Mouse (Mus musculus): Measurements from ENCODE around the gene Shank2. TPM values are rescaled to one million over a fixed set of nuclear protein-coding genes. Genes with fewer than 3 reads are reported as not detected.

Gene Shank2
- total RNA-seq, 2 experiments from 2014 or later, result not detected

DNA sequence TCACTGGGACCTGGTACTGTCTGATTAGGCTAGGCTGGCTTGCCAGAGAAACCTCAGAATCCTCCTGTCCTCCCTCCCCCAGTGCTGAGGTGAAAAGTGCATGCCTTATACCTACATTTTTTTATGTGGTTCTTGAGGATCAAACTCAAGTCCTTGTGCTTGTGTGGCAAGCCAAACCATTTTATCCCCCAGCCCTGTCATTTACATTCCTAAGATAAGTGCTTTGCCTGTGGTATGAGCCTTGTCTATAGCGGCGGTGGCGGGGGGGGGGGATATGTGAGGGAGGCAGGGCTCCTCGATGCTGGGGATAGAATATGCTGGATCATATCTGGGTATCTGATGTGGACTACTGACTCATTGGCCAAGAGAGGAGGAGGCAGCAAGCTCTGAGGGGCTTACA, 151.4 kb downstream of the Shank2 start:
- no peak for ATAC-seq (replicated peaks; ENCODE audit: low FRiP score, poor library complexity, severe bottlenecking)

- no peak for ATAC-seq (replicated peaks; ENCODE audit: low FRiP score, poor library complexity, severe bottlenecking)
Observed at GRCm38 (mm10) chr7:144153682-144154081, 152.0 kb downstream of the Shank2 start.

- no peak for ATAC-seq (replicated peaks; ENCODE audit: low FRiP score, poor library complexity, severe bottlenecking)
Observed at GRCm38 (mm10) chr7:144157936-144158335, 156.2 kb downstream of the Shank2 start.

- ATAC-seq (replicated peaks; ENCODE audit: low FRiP score, poor library complexity, severe bottlenecking), result no peak
Observed at GRCm38 (mm10) chr7:144159556-144159955, 157.8 kb downstream of the Shank2 start.

DNA sequence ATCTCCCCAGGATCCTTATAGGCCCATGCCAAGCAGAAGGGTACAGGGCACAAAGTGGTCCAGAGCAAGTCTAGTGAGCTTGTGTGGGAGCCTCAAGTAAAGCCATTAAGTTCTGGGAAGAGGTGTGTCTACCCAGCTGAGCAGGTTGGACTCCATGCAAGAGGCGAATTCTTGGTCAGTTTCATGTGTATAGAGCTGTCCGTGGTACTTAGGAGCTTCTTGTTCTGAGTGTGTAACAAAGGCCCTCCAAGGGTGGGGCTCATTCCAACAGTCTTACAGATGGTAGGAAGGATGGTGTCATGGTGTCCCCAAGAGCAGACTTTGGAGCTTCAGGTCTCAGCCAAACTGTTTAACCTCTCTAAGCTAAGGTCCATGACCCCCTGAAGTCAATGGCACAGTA, 158.3 kb downstream of the Shank2 start:
- ATAC-seq (replicated peaks; ENCODE audit: low FRiP score, poor library complexity, severe bottlenecking), result no peak

DNA sequence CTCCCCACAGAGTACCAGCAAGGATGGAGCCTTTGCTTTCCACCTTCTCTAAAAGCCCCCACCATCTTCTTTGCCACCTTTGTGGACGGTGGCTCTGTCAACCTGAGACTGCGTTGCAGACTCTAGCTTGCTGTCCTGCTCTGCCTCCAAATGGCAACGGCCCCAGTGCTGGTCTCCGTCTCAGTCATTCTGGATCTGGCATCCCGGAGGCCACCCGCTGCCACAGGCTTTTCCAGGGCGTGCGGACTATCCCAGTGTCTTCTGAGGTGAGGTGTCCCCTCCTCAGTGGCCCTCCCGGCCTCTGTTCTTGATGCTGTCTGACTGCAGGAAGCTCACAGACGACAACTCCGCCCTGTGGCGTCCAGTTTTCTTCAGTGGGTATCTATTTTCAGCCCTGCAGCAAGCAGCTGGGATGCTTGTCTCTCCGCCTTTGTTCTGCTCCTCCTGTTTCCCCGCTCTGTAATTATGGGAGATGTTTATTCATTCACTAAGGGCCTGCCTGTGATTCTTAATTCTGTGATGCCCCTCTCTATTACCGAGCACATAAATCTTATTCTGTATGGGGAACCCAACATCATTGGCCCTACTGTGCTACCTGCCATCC, 159.0 kb downstream of the Shank2 start:
- no peak for ATAC-seq (replicated peaks; ENCODE audit: low FRiP score, poor library complexity, severe bottlenecking)

- no peak for ATAC-seq (replicated peaks; ENCODE audit: low FRiP score, poor library complexity, severe bottlenecking)
Observed at GRCm38 (mm10) chr7:144170272-144170671, 168.5 kb downstream of the Shank2 start.

GRCm38 (mm10) chr7:144170686-144171085, 169.0 kb downstream of the Shank2 start:
- ATAC-seq (replicated peaks; ENCODE audit: low FRiP score, poor library complexity, severe bottlenecking), result no peak

- ATAC-seq (replicated peaks; ENCODE audit: low FRiP score, poor library complexity, severe bottlenecking), result no peak
Observed at GRCm38 (mm10) chr7:144173869-144174268, 172.1 kb downstream of the Shank2 start.

- no peak for ATAC-seq (replicated peaks; ENCODE audit: low FRiP score, poor library complexity, severe bottlenecking)
Observed at GRCm38 (mm10) chr7:144174329-144174728, 172.6 kb downstream of the Shank2 start.

GRCm38 (mm10) chr7:144175025-144175424, 173.3 kb downstream of the Shank2 start:
- ATAC-seq (replicated peaks; ENCODE audit: low FRiP score, poor library complexity, severe bottlenecking), result no peak

DNA sequence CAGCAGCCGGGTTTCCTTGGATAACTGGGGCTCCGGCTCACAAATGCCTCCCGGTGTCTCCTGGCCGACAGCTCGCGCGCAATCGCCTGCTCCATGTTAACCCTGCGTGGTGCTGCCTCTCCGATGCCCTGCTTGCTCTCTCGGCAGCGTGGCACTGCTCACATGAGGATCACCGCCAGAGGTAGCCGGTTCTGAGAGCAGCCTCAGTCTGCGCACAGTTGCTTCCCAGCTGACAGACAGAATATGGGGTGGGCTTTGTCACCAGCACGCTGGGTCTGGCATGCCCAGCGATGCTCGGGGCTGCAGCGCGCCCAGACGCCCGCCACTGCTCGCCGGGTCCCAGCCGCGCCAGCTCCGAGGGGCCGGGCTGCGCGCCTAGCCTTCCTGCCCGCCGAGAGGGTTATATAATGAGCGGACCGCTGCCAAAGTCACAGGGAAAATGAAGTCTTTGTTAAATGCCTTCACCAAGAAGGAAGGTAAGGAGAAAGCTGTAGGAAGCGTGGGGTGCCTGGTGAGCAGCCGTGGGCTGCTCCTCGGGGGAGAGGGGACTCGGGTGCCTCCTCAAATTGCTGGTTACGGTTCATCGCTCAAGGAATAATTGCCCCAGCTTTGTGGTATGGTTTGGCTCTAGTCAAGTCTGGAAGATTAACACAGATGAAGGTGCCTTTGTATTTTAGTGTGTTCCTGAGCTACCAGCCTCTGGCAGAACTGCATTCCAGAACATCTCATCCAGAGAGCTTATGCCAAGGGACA, 173.9 kb downstream of the Shank2 start:
- ATAC-seq (replicated peaks; ENCODE audit: low FRiP score, poor library complexity, severe bottlenecking), result no peak

- ATAC-seq (replicated peaks; ENCODE audit: low FRiP score, poor library complexity, severe bottlenecking), result no peak
Observed at GRCm38 (mm10) chr7:144176234-144176730, 174.6 kb downstream of the Shank2 start.

DNA sequence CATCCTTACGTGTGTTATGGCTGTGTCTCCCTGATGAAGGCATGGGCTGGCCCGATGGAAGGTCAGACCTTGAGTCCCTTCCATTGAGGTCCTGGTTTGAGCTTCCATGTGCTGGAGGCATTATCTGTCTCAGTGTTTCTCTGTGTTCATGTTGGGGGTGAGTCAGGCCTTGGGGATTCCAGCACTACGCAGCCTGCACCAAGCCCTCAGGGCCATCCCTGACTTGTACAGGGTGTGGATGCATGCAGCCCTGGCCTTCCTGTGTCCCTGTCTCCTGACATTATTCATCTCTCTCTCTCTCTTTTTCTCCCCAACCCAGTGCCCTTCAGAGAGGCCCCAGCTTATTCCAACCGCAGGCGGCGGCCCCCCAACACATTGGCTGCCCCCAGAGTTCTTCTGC, 177.7 kb downstream of the Shank2 start:
- ATAC-seq (replicated peaks; ENCODE audit: low FRiP score, poor library complexity, severe bottlenecking), result no peak

DNA sequence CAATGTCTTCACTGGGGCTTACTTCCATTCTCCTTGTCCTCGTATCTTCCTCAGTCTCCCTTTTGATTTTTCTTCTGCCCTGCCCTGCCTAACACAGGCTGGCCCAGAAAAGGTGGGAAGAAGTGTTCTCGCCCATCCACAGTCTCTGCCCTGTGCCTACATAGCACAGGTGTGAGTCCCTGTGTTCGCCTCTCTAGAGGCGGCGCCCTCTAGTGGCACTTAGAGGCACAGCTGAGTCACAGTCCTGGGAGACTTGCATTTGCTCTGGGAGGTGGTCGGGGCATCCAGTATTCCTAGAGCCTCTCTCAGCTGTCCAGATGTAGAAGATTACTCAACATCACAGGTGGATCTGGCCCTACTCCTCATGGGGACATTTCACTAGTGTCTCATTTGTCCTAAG, 179.2 kb downstream of the Shank2 start:
- ATAC-seq (replicated peaks; ENCODE audit: low FRiP score, poor library complexity, severe bottlenecking), result 0 out of 2 replicates have a peak, but pooled peaks have one; percentile 52

DNA sequence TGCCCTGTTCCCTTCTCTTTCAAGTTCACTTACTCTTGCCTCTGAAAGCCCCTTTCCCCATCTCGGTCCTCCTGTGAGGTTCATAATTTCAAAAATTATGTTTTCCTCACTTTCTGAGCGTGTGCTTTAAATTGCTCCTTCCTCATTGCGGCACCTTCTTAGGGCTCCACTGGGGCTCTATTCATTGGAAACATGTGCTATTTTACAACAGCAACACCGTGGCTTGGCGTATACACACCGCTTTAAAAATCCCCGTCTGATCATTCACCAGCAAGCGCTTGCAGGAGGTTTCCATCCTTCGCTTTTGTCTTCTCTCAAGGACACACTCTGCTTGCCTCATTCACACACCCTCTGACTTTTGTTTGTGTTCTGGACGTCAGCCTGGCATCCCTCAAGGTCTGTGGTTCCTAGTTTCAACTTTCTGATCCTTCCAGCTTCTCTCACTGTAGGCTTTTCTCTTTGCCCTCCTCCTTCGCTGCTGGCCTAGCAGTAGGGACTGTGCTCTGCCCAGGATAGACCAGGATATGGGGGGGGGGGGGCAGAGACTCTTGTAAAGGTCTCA, 186.2 kb downstream of the Shank2 start:
- no peak for ATAC-seq (replicated peaks; ENCODE audit: low FRiP score, poor library complexity, severe bottlenecking)

GRCm38 (mm10) chr7:144189446-144189845, 187.7 kb downstream of the Shank2 start:
- ATAC-seq (replicated peaks; ENCODE audit: low FRiP score, poor library complexity, severe bottlenecking), result no peak

- ATAC-seq (replicated peaks; ENCODE audit: low FRiP score, poor library complexity, severe bottlenecking), result no peak
Observed at GRCm38 (mm10) chr7:144198491-144198890, 196.8 kb downstream of the Shank2 start.

GRCm38 (mm10) chr7:144202017-144202682, 200.4 kb downstream of the Shank2 start:
- no peak for ATAC-seq (replicated peaks; ENCODE audit: low FRiP score, poor library complexity, severe bottlenecking)

DNA sequence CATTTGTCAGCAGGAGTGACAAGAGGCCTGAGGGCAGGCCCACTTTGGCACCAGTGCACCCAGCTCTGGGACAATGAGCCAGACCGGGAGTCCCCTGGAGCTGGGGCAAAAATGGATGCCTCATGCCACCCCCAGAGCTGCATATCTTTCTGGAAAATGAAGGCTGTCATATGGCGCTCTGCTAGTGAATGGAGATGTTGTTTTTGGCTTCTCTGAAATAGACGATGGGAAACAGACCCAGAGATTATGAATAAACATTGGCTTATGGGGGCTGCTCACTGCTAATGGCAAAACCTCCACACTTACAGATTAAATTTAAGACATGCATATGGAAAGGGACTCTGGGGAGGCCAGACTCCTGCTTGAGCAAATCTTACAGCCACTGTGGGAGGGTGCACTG, 202.6 kb downstream of the Shank2 start:
- ATAC-seq (replicated peaks; ENCODE audit: low FRiP score, poor library complexity, severe bottlenecking), result no peak

DNA sequence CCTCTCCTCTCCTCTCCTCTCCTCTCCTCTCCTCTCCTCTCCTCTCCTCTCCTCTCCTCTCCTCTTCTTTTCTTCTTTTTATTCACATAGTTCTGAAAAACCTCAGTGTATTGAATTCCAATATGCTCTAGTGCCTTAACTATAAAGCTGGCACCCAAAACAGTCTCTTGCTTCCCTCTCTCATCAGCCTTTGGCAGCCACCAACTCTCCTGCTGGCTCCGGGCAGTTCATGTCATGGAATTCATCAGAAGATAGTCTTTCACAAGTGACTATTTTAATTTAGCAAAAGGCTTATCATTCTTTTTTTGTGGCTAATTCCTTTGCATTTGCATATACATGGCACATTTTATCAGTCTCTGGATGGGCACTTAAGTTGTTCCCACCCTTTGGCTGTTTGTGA, 203.4 kb downstream of the Shank2 start:
- no peak for ATAC-seq (replicated peaks; ENCODE audit: low FRiP score, poor library complexity, severe bottlenecking)

Measured in erythroblast, adult 5-6 weeks (primary cell).